Mouse (Mus musculus) hindbrain, embryonic 15.5 days (tissue): ENCODE measurements around the gene Cacna1s. TPM values are rescaled to one million over a fixed set of nuclear protein-coding genes. Genes with fewer than 3 reads are reported as not detected.

Experiments used
- ATAC-seq: fragments of 200-750 bp; cut with Nextera tagmentation; 2 replicates; pipeline ENCODE4 v1.8.0; 2017; ENCODE audit warnings: low read depth, moderate number of reproducible peaks, moderate TSS enrichment; ENCODE audit not compliant: low FRiP score
- H3K27ac ChIP-seq: fragments of 300-500 bp; sonication (generic); replicated peaks from 2 replicates; pipeline ENCODE4 v1.5.1; 2015; ENCODE audit warnings: mild to moderate bottlenecking, inconsistent platforms
- H3K27me3 ChIP-seq: fragments of 300-500 bp; sonication (generic); 2 replicates; pipeline ENCODE4 v1.6.1; 2015; ENCODE audit warnings: control low read depth, inconsistent platforms
- H3K36me3 ChIP-seq: fragments of 300-500 bp; sonication (generic); 2 replicates; pipeline ENCODE4 v1.6.1; 2015; ENCODE audit warnings: control low read depth, inconsistent platforms
- H3K4me1 ChIP-seq: fragments of 300-500 bp; sonication (generic); replicated peaks from 2 replicates; pipeline ENCODE4 v1.6.1; 2015; ENCODE audit warnings: control low read depth, inconsistent platforms
- H3K4me2 ChIP-seq: fragments of 300-500 bp; sonication (generic); 2 replicates; pipeline ENCODE4 v1.6.1; 2015; ENCODE audit warnings: moderate library complexity, mild to moderate bottlenecking, inconsistent platforms
- H3K4me3 ChIP-seq: fragments of 300-500 bp; sonication (generic); 2 replicates; pipeline ENCODE4 v1.5.1; 2015; ENCODE audit warnings: mild to moderate bottlenecking, inconsistent platforms
- H3K9ac ChIP-seq: fragments of 300-500 bp; sonication (generic); 2 replicates; pipeline ENCODE4 v1.6.1; 2015; ENCODE audit warnings: inconsistent platforms
- H3K9me3 ChIP-seq: fragments of 300-500 bp; sonication (generic); 2 replicates; pipeline ENCODE4 v1.6.1; 2016; ENCODE audit warnings: control low read depth, inconsistent platforms
- WGBS: fragments of 180-500 bp; shearing (Covaris S2); methylation state at CpG from one replicate; pipeline ENCODE4 v1.1.7; 2015; 5-methylcytosine and 5-hydroxymethylcytosine counted together
- polyA plus RNA-seq: library from polyadenylated mRNA; unstranded; fragments of >200 nt; fragmentation: Nextera tagmentation; extraction: Ambion mirVana; gene quantifications from 2 replicates; pipeline ENCODE4 v1.2.1, GENCODE M21; 2015

The Cacna1s gene
- polyA plus RNA-seq, 1 experiment from 2014 or later, result 0.32 TPM

DNA sequence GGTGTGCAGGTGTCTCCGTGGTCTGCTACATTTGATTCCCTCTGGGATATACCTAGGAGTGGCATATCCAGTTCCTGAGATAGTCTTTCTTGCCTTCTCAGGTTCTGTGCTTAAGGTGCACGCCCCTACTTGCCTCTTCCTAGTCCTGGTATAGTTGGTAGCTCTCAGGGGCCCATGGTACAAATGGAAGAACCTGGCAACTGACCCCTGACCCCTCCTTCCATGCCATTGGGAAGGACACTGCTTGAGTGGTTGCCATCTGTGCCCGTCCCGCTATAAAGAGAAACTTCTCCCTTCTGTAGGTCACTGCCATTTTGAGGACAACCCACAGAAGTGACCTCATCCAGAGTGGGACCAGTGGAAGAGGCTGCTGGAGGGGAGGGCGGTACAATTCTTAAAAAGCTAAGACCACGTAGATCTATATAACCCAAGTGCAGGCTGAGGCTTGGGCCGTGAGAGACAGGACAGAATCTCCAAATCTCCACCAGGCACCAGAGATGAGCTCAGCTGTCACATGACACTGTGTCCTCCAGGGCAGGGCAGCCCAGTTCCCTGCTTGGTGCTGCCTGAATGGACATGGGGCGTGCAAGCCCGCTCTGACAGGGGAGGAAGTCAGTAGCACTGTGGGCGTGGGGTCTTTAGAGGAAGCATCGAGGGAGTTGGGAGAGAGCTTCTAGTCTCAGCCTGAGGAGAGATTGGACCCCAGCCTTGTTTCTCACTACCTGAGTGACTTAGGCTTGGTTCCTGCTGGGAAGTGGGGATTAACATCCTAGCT, 88.8 kb downstream of the Cacna1s start:
- Histone ChIP-seq H3K4me2 (no peak overlapping the region), H3K9ac (no peak overlapping the region), H3K27ac (peak overlapping the region; percentile 65), H3K4me3 (no peak overlapping the region), H3K9me3 (no peaks in the 10 kb centered on the region), H3K27me3 (no peaks in the 10 kb centered on the region), H3K36me3 (peaks cover 15% of the 10 kb centered on the region), H3K4me1 (peaks cover 77% of the 10 kb centered on the region)
- 78% methylated on average over 11 of the region's 11 CpGs for WGBS
- no peak for ATAC-seq

DNA sequence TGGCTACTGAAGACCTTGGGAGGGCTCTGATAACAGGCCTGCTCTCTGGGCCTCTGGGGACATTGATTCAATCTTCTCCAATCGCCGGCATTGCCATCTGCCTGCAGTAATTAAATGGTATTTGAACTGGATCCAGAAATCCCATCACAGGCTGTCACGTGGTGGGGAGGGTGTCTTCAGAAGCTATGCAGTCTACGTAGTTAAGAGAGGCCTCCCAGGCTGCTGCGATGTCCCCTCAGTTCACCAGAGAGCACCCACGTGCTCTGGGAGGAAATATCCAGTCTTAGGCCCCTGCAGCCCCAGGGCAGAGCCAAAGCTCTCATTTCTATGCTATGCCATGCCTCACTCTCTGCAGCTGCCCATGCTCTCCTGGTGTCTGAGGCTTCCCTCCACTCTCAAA, 89.8 kb downstream of the Cacna1s start:
- ATAC-seq, result peak; percentile 28
- H3K4me3 ChIP-seq, result no peak overlapping the region
- H3K36me3 ChIP-seq, result peaks cover 20% of the 10 kb centered on the region
- no peaks in the 10 kb centered on the region for H3K9me3 ChIP-seq
- H3K9ac ChIP-seq, result no peak overlapping the region
- WGBS, result 6% methylated on average over 6 of the region's 6 CpGs
- peak overlapping the region; percentile 28; the same call in 1 of the 2 replicates for H3K4me2 ChIP-seq
- H3K4me1 ChIP-seq, result peaks cover 67% of the 10 kb centered on the region
- H3K27ac ChIP-seq, result peak overlapping the region; percentile 65
- H3K27me3 ChIP-seq, result no peaks in the 10 kb centered on the region

DNA sequence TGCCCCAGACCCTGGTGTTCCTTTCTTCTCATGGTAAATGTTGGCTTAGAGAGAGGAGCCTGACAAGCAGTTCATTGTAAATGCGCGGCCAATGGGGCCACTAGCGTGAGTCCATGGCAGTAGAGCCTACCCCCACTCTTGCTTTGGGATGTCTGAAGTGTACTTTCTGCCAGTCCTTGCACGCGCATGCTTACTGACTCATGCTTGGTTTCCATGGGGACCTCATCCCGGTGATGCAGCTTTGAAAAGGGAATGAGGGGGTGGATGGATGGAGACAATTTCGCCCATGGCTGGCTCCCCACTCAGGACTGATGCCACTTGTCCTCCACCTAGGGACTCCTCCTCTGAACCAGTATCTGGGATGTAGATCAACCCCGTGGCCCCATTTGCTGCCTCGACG, 91.0 kb downstream of the Cacna1s start:
- Histone ChIP-seq H3K4me1 (peaks cover 55% of the 10 kb centered on the region), H3K36me3 (peaks cover 32% of the 10 kb centered on the region), H3K9me3 (no peaks in the 10 kb centered on the region), H3K4me2 (no peak overlapping the region), H3K27me3 (no peaks in the 10 kb centered on the region), H3K9ac (no peak overlapping the region), H3K27ac (no peak overlapping the region), H3K4me3 (no peak overlapping the region)
- WGBS, result 39% methylated on average over 10 of the region's 10 CpGs
- ATAC-seq, result 0 out of 2 replicates have a peak, but pooled peaks have one; percentile 9

DNA sequence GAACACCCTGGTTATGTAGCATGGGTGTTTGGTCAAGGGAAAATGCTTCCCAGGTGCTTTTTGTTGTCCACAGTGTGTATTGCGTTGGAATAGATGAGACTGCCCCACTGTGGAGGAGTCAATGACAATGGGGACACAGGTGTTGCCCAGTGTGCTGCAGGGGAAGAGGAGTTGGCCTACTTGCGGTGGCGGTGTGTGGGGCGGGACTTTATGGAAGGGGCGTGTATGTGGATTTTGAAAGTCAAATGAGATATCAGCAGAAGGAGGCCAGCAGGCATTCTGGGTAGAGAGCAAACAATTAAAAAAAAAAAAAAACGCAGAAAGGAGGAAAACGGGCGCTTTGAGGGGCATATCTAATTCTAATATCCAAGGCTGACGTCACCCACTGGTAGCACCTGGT, 97.2 kb downstream of the Cacna1s start:
- 77% methylated on average over 9 of the region's 9 CpGs for WGBS
- no peak for ATAC-seq
- no peaks in the 10 kb centered on the region for H3K9me3 ChIP-seq

DNA sequence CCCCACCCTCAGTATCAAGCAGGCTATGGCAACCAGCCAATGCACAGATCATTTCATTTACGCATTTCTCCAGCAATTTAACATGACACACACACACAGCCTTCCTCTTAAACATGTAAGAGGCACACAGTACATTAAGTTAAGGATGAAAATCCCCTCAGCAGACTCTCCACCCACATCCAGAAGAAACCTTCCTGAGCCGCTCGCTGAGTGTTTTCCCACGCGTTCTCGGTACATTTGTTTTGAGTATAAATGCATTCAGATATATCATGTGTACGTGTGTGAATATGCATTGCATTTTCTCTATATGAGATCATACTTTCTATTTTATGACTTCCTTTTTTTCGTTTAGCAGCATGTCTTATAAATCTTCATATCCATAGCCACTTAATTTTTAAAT, 98.8 kb downstream of the Cacna1s start:
- no peak overlapping the region for H3K9ac ChIP-seq
- 86% methylated on average over 8 of the region's 8 CpGs for WGBS

More for the DNA sequence above, 97.2 kb downstream of the Cacna1s start:
- H3K4me2 ChIP-seq, result no peak overlapping the region
- no peaks in the 10 kb centered on the region for H3K4me1 ChIP-seq
- no peaks in the 10 kb centered on the region for H3K27me3 ChIP-seq
- no peak overlapping the region for H3K9ac ChIP-seq
- peaks cover 92% of the 10 kb centered on the region for H3K36me3 ChIP-seq
- no peak overlapping the region for H3K4me3 ChIP-seq
- no peak overlapping the region for H3K27ac ChIP-seq

DNA sequence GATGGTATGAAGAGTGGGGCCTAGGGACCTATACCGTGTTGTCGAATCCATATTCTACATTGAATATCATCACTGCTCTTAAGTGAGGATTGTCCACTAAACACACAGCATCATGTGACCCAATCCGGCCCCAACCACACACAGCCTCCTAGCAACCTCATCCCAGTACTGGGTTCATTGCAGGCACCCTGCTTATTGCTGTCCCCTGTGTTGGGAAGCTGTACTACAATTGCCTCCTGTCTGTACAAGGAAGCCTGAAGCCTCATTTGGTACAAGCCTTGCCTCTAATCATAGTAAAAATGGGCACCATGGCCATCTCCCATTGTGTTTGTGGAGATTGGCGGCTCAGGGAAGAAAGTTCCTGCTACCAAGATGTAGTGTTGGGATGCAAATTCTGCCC, 103.8 kb downstream of the Cacna1s start:
- no peaks in the 10 kb centered on the region for H3K9me3 ChIP-seq
- no peak overlapping the region for H3K4me3 ChIP-seq
- no peaks in the 10 kb centered on the region for H3K4me1 ChIP-seq
- H3K27me3 ChIP-seq, result no peaks in the 10 kb centered on the region
- no peak overlapping the region for H3K9ac ChIP-seq
- peaks cover 97% of the 10 kb centered on the region for H3K36me3 ChIP-seq
- no peak for ATAC-seq
- H3K27ac ChIP-seq, result no peak overlapping the region
- 97% methylated on average over 4 of the region's 4 CpGs for WGBS
- no peak overlapping the region for H3K4me2 ChIP-seq

More for the DNA sequence above, 98.8 kb downstream of the Cacna1s start:
- Histone ChIP-seq H3K27me3 (no peaks in the 10 kb centered on the region), H3K36me3 (peaks cover 95% of the 10 kb centered on the region), H3K4me3 (no peak overlapping the region), H3K27ac (no peak overlapping the region), H3K4me2 (no peak overlapping the region), H3K4me1 (no peaks in the 10 kb centered on the region), H3K9me3 (no peaks in the 10 kb centered on the region)
- ATAC-seq, result no peak

DNA sequence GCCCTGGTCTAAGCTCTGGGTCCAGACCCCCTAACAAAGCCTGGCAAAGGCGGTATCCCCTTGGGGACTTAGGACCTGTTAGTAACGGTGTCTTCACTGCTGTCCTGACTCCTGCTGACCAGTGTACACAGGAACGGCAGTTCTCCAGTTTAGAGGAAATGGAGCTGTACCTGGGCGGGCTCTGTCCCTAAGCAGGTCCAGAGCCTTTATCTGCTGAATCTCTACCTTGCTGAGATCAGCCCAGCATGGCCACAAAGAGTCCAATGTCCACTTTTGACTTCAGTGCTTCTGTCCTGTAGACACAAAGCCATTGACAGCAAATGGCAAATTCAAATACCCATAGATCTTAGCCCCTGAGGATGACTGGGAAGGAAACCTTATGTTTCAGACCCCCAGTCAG, 104.4 kb downstream of the Cacna1s start:
- WGBS, result 91% methylated on average over 4 of the region's 4 CpGs
- Histone ChIP-seq H3K4me1 (no peaks in the 10 kb centered on the region), H3K9me3 (no peaks in the 10 kb centered on the region), H3K36me3 (peaks cover 97% of the 10 kb centered on the region), H3K4me3 (no peak overlapping the region), H3K4me2 (no peak overlapping the region), H3K27me3 (no peaks in the 10 kb centered on the region), H3K9ac (no peak overlapping the region), H3K27ac (no peak overlapping the region)
- no peak for ATAC-seq

DNA sequence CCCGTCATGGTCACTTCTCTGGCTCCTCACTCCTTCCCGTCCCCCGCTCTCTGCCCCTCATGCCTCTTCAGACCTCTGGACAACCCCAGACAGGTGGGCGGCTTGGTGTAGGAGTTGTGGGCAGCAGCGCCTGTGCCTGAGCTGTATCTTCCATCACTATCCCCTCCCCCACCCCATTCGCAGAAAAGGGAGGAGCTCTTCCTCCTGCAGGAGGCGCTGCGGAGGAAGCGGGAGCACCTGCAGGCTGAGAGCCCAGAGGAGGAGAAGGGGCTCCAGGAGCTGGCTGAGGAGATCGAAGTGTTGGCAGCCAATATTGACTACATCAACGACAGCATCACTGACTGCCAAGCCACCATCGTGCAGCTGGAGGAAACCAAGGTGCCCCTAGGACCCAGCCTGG, 107.3 kb downstream of the Cacna1s start:
- Histone ChIP-seq H3K4me1 (no peaks in the 10 kb centered on the region), H3K4me3 (no peak overlapping the region), H3K27ac (no peak overlapping the region), H3K27me3 (no peaks in the 10 kb centered on the region), H3K4me2 (no peak overlapping the region), H3K9me3 (no peaks in the 10 kb centered on the region), H3K36me3 (peaks cover 97% of the 10 kb centered on the region), H3K9ac (no peak overlapping the region)
- 55% methylated on average over 11 of the region's 12 CpGs for WGBS
- no peak for ATAC-seq

DNA sequence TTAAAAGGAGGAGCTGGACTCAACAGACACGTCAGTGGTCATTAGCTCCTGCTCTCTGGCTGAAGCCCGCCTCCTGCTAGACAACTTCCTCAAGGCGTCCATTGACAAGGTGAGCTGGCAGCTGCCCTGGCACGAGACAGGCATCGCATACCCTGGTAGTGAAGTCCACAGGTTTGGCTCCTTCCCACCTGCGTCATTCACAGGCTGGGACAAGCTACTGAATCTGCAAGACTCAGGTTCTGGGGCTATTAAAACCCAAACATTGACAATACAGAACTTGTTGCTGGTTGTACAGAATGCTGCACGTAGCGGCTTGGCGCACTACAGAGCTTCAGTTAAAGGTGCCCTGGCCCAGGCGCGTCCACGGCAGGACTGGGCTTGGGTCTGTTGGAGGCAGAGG, 107.7 kb downstream of the Cacna1s start:
- H3K27ac ChIP-seq, result no peak overlapping the region
- H3K27me3 ChIP-seq, result no peaks in the 10 kb centered on the region
- no peak for ATAC-seq
- 0 out of 2 replicates have a peak, but pooled peaks cover 3% of the 10 kb centered on the region for H3K4me1 ChIP-seq
- 92% methylated on average over 12 of the region's 12 CpGs for WGBS
- no peak overlapping the region for H3K9ac ChIP-seq
- no peaks in the 10 kb centered on the region for H3K9me3 ChIP-seq
- no peak overlapping the region for H3K4me3 ChIP-seq
- H3K4me2 ChIP-seq, result no peak overlapping the region
- peaks cover 98% of the 10 kb centered on the region for H3K36me3 ChIP-seq

DNA sequence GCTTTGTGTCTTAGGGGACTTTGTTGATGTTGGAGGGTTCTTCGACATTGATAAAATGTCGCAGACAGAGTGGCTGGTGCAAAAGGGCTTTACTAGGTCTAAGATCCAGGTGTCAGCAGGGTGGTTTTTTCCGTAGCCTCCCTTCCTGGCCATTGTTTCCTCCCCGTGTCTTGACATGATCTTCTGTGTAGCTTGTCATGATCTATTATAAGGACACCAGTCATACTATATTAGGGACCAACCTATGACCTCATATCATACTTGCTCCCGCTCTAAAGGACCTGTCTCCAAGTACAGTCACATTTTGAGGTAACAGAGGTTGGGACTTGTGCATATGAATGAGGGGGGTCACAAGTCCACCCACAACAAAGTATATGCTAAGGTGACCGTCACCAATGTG, 108.4 kb downstream of the Cacna1s start:
- WGBS, result 93% methylated on average over 6 of the region's 6 CpGs
- ATAC-seq, result no peak
- Histone ChIP-seq H3K4me2 (no peak overlapping the region), H3K27ac (no peak overlapping the region), H3K9ac (no peak overlapping the region), H3K4me1 (0 out of 2 replicates have a peak, but pooled peaks cover 4% of the 10 kb centered on the region), H3K4me3 (no peak overlapping the region), H3K27me3 (no peaks in the 10 kb centered on the region), H3K36me3 (peaks cover 98% of the 10 kb centered on the region), H3K9me3 (no peaks in the 10 kb centered on the region)

DNA sequence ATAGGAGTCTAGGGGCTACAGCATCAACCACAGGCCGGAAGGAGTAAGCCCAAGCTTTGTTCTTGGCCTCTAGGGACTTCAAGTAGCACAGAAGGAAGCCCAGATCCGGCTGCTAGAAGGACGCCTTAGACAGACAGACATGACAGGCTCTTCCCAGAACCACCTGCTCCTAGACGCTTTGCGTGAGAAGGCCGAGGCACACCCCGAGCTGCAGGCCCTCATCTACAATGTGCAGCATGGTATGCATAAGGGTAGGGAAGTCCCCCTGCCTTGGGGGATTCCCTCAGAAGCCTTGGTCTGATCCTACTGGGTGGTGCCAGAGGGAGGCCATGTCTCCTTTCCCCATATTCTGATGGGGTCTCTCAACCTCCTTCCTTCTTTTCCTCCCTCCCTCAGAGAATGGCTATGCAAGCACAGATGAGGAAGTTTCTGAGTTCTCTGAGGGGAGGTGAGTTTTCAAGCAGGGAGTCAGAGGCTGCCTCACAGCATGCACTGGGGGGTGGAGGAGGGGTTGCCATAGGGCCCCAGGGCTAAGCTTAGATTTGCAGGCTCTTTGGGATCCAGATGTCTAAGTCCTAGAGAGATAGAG, 108.9 kb downstream of the Cacna1s start:
- Histone ChIP-seq H3K4me3 (no peak overlapping the region), H3K9me3 (no peaks in the 10 kb centered on the region), H3K36me3 (peaks cover 95% of the 10 kb centered on the region), H3K4me2 (no peak overlapping the region), H3K27me3 (no peaks in the 10 kb centered on the region), H3K9ac (no peak overlapping the region), H3K27ac (no peak overlapping the region), H3K4me1 (0 out of 2 replicates have a peak, but pooled peaks cover 4% of the 10 kb centered on the region)
- WGBS, result 94% methylated on average over 7 of the region's 7 CpGs
- no peak for ATAC-seq

DNA sequence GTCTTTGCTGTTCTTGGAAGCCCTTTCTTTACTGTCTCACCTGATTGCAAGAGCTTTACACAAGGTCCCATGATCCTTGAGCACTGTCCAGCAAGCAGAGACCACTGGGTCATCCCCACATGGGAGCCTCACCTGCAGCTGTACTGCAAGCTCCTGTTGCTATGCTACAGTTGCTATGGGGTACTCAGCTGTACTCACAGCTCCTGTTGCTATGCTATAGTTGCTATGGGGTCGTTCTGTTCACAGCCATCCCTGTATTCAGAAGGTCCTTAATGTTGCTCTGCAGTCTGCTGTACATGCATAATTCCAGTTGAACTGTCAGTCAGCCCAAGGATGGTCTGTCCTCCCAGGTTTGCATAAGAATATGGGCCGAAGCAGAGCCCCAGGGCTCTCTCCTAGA, 112.9 kb downstream of the Cacna1s start:
- ATAC-seq, result no peak
- WGBS, result 31% methylated on average over 2 of the region's 2 CpGs
- no peak overlapping the region for H3K9ac ChIP-seq
- no peaks in the 10 kb centered on the region for H3K9me3 ChIP-seq
- no peak overlapping the region for H3K4me3 ChIP-seq
- no peaks in the 10 kb centered on the region for H3K27me3 ChIP-seq
- no peak overlapping the region for H3K4me2 ChIP-seq
- H3K36me3 ChIP-seq, result peaks cover 83% of the 10 kb centered on the region
- no peak overlapping the region for H3K27ac ChIP-seq
- H3K4me1 ChIP-seq, result 0 out of 2 replicates have a peak, but pooled peaks cover 4% of the 10 kb centered on the region
